Mouse (Mus musculus) monocyte, adult 2 months (primary cell): ENCODE measurements at regions not wholly inside any gene's neighbourhood (a gene's known extent, or its start where the extent isn't known, plus 50 kb on each side); places are given as distances from the start of the nearest gene placed in this dataset.

Experiments
- DNase-seq, 2 experiments: peaks; one replicate each; pipeline ENCODE4 v3.0.0; 2022; ENCODE audit warnings: low spot score in 2 of 2, low read depth in 1 of 2

DNA sequence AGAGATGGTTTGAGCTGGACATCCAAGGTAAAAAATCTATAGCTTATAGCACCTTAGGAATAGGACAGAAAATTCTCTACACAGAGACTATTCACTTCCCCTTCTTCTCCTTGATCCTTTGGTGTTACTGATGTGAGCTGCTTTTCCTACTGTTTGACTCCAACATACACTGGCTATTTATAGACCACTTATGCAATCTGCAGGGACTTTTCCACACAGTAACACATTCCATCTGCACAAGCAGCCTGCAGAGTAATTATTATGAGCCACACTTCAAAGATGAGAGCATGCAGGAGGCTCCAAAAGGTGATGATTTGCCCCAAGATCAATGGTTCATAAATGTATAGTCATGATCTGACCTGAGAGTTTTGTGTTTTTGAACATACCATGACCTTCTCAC is 925.7 kb downstream of the Gsdmc2 start:
- DNase-seq, result no peak

DNA sequence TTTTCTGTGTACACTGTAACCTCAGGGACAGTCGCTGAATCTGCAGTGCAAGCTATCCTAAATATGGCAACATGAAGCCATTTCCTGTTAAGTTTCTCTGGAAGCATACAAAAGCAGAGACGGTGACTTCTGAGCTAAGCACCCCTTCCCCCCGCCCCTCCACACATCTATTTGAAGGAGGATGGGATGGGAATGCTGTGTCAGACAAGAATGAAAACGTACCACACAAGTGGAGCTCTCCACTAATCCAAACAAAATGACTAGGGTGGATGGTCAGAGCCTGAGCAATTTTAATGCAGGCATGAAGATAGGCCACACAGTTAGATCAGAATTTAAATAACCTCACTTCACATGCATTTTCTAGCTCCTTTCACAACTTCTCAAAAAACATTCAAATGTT is 936.6 kb downstream of the Gsdmc2 start:
- DNase-seq, result no peak

DNA sequence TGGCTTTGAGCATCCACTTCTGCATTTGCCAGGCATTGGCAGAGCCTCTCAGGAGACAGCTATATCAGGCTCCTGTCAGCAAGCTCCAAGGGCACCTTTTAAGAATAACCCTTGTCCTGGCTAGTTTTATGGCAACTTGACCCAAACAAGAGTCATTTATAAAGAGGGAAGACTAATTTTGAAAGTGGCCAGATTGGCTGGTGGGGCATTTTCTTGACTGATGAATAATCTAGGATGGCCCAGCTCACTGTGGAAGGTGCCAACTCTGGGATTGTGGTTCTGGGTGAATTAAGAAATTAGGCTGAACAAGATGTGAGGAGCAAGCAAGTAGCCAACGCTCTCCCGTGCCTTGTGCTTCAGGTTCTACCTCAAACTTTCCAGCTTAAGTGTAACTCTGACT is 937.8 kb downstream of the Gsdmc2 start:
- DNase-seq, result no peak

DNA sequence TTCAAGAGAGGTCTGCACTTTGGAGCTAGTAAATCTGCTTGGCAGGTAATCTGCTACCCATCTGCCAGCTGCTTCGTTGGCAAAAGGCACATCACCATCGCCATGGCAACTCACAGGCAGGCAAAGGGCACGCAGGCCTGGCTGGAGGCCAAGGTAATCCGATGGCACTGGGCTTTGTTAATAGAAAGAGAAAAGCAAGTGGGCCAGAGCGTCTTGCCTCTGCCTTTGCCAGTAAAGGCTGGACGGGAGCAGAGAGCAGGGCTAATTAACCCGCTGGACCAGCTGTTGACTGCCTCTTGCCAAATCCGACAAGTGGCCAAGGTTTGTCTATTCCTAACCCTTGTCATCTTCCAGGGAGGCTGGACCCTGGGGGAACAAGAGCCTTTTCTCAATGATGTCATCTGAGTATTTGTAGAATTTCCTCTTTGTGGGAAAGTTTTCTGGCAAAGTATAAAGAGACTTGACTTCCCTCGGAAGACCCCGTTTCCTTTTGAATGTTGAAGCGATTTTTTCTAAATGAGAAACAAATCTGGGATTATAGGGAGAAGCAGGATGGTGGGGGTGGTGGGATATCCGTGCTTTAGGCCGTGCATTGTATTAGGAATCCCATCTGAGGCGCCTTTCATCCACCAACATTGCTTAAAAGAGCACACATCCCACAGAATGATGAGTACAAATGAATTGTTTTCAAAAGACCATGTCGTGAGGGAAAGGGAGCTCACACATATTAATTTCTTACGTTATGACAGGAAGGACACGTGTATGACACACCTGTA is 941.7 kb downstream of the Gsdmc2 start:
- DNase-seq, result no peak

DNA sequence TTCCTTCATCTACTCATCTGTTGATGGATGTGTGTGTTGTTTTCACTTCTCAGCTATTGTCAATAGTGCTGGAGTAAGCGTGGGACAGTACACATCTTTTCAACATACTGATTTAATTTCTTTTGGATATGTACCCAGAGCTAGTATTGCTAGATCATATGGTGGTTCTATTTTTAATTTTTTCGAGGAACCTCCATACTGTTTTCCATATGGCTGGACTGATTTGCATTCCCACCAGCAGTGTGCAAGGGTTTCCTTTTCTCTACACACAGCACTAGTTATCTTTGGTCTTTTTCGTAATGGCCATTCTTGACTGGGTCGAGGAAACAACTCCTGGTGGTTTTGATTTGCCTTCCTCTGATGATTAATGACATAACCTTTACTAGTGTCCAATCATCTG is 943.0 kb downstream of the Gsdmc2 start:
- DNase-seq, result no peak

DNA sequence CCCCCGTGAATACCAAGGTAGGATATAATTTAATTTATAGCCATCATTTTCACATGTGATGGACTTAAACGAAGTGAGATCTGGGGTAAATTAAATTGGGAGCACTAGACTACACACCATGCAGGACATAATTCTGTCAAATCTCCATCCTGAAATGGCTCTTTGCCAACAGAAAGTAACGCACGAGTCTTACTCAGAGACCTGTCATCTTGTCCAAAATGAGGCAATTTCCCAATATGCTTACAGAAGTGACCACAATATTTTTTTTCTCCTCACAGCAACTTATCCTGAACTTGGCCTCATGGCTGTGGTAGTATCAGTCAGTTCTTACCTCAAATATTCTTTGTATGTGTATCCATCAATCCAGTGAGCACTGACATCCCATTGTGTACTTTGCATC is 955.2 kb downstream of the Gsdmc2 start:
- no peak for DNase-seq

DNA sequence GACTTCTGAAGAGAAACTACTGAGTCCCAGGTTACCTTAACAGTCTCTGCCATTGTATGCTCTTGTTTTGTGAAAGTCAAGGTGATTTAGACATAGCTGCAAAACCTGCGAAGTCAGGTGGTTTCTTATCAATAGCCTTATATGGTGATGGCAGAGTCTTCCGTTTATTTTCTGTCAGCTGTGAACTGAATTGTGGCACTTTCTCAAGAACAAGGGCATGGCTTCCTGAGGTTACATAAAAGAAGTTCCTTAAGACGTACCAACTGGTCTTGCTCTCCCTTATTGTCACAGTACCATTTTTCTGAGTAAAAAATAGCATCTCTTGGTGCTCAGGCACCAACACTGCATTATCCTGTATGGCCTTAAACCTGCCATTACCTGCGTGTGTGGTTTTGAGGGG is 959.6 kb downstream of the Gsdmc2 start:
- no peak for DNase-seq

DNA sequence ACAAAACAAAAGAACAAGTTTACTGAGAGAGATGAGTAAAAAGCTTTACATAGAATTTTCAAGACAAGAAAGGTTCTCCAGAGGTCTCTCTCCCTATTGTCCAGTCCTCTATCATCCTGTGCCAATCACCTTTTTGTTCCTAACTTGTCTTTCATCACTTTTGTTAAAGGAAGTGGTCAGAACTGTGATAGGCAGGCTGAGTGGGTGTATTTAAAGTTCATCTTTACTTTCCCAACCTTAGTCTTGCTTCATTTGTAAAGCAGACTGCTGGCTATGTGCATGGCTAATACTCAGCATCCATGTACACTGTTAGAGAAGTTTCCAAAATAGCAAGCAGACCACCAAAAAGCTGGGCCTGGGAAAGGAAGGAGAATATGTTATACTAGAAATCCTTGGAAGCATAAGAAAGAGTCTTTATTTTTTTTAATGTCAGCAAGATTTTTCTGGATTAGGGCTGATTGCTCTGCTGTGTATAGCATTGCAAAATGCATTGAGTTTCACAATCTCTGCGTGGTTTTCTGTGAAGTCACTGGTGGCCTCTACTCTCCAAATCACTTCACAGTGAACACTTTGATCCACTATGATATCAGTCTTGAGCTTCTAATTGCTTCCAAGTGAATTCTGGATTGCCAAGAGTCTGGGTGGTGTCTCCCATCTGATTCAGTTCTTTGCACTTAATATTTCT is 973.8 kb downstream of the Gsdmc2 start:
- DNase-seq, result no peak

DNA sequence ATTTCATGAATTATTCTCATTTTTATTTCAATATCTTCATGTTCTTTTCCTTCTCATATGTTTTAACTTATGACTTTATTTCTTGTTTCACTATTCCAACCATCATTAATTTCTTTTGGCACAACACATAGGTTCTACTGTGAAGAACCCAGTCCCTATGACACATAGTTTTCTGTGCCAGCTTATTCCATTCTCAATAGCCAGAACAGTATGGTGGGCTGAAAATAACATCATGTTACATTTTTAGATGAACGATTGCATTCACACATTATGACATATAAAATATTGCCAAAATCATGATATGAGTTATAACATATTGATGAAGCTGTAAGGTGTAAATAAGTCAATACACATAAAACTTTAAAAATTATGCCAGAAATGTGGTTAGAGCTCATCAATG is 982.4 kb downstream of the Gsdmc2 start:
- DNase-seq, result no peak

DNA sequence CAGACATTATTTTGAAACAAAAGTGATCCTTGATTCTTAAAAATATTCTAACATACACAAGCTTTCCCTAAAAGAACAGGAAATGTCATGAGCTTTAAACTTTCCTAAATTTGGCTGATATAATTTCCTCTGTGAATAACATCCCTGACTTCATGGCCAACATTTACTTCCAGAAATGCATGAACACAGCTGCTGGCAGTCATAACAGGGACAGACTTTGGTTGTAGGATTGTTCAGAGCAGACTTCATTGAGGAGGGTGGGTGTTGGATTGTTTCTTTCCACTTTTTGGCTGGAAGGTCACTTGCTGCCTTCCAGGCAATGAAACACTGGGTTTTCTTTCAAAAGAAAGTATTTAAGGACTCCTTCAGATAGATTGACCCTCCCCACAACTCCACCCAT is 983.6 kb downstream of the Gsdmc2 start:
- DNase-seq, result no peak

DNA sequence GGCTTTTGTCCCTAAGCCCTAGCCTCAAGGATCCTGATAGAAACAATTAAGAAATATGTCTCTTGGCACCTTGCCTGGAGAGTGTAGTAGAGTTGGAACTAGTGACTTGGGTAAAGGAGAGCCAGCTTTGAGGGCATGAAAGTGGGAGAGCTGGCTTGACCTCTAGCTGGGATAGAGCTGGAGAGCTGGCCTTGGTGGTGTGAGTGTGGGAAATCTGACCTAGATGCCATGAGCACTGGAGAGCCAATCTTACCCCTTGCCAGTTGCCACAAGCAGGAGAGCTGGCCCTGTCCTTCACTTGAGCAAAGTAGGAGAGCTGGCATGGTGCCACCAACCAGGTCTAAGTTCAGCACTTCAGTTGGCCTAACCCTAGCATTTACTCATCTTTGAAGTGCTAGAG is 995.7 kb downstream of the Gsdmc2 start:
- DNase-seq, result no peak

DNA sequence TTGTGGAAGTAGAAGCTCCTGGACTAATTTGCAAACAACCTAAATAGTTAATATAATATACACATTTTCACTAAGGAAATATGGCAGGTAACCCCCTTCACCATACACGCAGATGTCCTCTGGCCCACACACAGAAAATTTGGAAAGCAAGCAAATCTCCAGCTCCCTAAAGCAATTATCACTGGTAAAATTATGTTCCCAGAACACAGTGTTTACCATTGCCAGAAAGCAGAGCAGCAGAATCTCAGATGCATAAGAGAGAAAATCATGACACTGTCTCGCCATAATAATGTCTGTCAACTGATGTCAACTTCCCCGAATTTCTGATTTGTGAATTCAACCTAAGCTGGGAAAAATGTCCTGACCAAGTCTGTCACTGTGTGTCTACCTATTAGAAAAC is 999.1 kb downstream of the Gsdmc2 start:
- DNase-seq, result no peak

DNA sequence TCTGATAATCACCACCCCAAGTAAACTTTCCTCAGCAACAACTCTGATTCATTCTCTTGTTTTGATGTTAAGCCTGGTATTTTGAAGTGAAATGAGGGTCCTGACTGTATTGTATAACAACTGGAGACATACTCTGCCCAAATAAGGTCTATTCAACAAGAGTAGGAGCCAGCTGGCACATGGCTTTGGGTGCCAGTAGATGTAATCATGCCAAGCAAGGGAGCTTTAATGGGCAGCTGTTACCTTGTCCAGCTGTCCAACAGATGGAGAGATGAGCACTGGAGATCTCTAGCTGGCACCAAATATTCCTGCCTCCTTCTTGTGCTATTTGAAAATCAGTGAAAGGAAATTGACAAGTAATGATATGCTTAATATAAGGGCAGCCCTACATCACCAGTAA is 1019.4 kb downstream of the Gsdmc2 start:
- DNase-seq, result no peak

DNA sequence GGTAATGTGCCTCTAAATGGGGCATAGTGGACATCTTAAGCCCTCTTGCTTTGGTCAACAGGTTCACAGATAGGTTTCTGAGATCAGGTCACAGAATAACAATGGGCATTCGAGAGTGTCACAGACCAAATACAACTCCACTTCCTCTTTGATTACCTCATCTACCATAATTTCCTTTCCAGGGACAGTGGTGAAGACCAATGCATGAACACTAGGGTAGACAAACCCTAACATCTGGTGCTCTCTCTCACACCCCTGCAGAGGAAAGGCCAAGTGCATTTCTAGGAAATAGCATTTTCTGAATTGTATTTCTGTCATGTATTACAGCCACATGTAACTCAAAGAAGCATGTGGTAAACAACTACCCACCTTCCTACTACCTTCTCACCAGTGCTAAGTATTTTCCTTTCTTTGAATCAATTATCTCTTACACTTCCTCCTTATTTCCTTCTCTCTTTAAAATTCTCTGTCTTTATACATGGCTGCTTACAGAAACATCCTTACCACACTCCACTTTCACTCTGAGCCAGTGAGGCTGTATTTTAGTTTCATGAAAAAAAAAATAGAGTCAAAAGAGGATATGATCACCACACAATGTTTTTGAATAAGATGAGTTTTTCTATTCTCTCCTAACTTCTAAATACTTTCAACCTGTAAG is 1021.0 kb downstream of the Gsdmc2 start:
- no peak for DNase-seq

DNA sequence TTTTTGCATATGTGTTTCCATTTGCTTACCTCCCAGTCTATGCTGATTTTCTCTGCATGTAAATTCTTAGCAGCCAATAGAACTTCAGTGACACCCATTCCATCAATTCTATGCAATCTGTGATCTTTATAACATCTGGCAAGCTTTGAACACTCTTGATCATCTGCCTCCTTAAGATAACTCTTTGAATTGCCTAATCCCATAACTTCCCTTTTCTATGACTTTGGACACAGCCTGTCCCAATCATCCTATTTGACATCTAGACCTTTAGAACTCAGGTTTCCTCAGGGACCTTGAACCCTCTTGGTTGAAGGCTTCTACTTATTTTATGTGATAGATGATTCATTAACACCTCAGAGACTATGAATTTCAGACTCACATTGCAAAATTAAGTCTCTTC is 1022.7 kb downstream of the Gsdmc2 start:
- no peak for DNase-seq

DNA sequence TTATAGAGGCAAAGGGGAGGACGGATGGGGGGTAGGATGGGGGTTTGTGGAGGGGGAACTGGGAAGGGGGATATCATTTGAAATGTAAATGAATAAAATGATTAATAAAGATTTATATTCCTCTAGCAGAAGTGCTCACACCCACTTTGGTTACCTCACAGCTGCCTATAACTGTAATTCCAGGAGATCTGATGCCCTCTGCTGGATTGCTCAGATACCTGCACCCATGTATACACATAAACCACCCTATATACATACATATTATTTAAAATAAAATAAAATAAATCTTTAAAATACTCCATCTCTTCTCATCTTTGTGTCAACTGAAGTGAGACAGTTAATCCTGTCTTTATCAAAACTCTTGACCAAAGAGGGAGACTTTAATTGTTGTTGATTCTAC is 1031.9 kb downstream of the Gsdmc2 start:
- no peak for DNase-seq

DNA sequence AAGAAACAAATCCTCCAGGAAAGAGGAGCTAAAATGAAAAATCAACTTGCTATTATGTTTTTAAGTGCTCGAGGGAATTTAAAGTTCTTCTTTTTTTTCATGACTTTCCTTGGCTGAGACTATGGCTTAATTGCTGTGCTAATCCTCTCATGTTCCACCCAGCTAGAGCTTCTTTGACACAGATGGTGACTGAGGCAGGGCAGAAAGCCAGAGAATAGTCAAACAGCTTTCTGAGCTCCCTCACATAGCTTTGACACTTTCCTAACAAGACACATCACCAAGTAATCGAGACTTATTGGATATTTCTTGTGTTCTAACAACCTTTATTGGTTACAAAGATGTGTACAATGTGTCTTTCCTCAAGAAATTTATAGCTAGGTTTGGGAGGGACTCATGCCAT is 1033.0 kb downstream of the Gsdmc2 start:
- DNase-seq, result no peak

DNA sequence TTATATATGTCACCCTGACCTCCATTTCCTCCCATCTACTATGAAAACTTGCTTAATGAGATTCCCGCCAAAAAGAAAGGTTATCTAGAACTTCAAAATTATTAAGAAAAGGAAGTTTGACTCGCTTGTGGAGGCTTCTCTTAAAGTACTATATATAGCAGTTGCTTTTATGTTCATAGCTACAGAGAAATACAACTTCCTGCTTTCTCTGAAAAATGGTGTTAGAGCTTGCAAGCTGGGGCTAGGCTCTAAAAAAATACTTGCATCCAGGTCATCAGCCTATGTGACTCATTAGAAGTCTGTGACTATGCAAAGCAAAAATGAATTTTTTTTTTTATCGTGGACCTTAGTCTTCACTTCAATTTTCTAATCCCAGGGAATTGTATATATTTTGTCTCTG is 1035.7 kb downstream of the Gsdmc2 start:
- no peak for DNase-seq

DNA sequence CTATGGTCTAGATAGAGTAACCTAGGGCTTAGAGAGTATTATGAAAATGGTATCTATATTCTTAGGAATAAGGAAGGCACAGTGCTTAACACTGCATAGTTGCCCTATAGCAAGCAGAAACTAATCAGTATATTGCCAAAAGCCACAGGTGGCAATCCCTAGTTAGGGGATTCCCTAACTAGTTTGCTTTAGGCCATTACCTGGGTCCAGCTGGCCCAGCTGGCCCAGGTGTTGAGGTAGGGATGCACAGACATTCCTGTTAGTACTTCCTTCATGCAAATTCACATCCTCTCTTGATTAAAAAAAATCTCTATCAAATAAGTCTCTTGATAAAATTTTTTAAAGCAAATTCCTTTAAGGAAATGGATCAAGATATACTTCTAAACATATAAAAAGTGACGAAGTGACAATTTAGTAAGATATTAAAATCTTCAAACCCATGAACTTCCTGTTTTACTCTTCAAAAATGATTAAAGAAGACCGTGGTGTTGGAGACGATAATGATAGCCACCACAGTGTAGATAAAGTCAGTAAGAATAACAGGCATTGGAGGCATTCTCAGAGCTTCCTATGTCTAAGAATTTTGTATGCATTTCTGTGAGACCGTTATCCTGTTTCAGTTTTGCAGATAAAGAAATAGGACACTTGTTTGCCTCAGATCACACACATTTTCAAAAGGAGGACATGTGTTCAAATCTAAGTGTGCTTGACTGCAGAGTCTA is 1036.7 kb downstream of the Gsdmc2 start:
- DNase-seq, result no peak

DNA sequence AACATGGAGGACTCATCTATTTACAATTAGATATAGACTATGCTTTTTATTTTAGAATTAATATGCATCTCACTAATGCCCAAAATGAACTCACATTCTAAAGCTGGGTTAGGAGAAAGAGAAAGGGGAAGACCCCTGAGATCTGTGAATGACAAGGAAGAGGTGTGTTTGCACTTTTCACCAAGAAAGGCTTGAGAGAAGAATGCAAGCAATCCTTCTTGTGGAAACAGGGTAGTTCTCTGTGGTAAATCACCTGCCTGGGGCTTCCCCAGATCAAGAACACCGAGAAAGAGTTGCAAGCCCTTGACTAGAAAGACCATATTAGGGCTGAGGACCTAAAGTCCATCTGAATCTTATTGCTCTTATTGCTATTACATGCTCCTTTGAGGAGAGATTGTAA is 1037.6 kb downstream of the Gsdmc2 start:
- no peak for DNase-seq

DNA sequence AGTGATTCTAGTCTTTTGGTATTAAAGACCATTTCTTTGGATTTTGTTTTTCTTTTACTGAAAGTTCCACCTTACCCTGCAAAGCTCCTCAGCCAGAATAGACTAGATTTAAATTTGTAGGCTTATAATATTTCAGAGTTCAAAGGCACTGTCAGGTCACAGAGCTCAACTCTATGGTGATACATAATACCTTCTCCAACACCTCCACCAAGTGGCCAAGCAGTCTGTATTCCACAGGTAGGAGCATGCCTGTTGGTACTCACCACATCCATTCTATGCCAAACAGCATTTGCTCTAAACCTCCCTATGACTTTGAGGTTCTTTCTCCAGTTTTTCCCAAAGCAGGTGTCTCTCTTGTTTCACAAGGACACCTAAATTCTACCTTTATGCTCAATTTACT is 1042.2 kb downstream of the Gsdmc2 start:
- DNase-seq, result no peak

DNA sequence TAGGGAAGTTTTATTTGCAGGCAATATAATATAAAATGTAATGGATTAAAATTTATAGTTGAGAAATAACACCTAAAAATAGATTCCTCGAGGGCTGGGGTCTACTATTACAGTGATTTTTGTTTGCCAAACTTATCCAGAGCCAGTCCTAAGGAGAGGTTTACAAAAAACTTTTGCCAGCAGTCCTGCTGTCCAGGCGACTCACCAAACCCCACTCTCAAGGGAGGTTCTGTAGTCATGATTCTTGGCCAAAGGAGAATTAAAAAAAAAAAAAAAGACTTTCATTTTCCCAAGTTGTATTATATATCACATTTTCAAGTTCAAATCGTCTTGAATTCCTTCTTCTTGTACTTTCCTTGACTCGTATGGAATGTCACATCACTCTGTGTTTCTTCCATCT is 1046.2 kb downstream of the Gsdmc2 start:
- DNase-seq, result no peak
